Mouse (Mus musculus): ENCODE data around the gene Cep112. TPM values are rescaled to one million over a fixed set of nuclear protein-coding genes. Genes with fewer than 3 reads are reported as not detected.

Gene Cep112
- polyA plus RNA-seq, 1 experiment from 2014 or later, result 9.7 TPM

- Histone ChIP-seq H3K9me3 (ENCODE audit: control insufficient read depth, low read length) (no peaks in the 10 kb centered on the region), H3K4me2 (ENCODE audit: low read depth, low read length) (no peak overlapping the region), H3K27ac (ENCODE audit: low read depth, low read length) (no peak overlapping the region; the same call in 1 of the 2 replicates), H3K27me3 (ENCODE audit: control insufficient read depth, insufficient read depth, low read length) (no peaks in the 10 kb centered on the region), H3K4me3 (ENCODE audit: low read depth, low read length) (no peak overlapping the region), H3K4me1 (ENCODE audit: control insufficient read depth, insufficient read depth, low read length) (no peaks in the 10 kb centered on the region), H3K9ac (replicated peaks; ENCODE audit: low read depth, low read length) (no peak overlapping the region), H3K36me3 (ENCODE audit: control insufficient read depth, insufficient read depth, low read length) (no peaks in the 10 kb centered on the region)
- no peak for ATAC-seq (ENCODE audit: low read depth)
- WGBS, result 85% methylated on average over 11 of the region's 11 CpGs
Observed at GRCm38 (mm10) chr11:108606036-108606435, 181.0 kb downstream of the Cep112 start.

GRCm38 (mm10) chr11:108606836-108607235 is 181.8 kb downstream of the Cep112 start:
- no peak for ATAC-seq (ENCODE audit: low read depth)
- Histone ChIP-seq H3K9me3 (ENCODE audit: control insufficient read depth, low read length) (no peaks in the 10 kb centered on the region), H3K36me3 (ENCODE audit: control insufficient read depth, insufficient read depth, low read length) (no peaks in the 10 kb centered on the region), H3K4me3 (ENCODE audit: low read depth, low read length) (no peak overlapping the region), H3K27me3 (ENCODE audit: control insufficient read depth, insufficient read depth, low read length) (no peaks in the 10 kb centered on the region), H3K27ac (ENCODE audit: low read depth, low read length) (no peak overlapping the region), H3K4me1 (ENCODE audit: control insufficient read depth, insufficient read depth, low read length) (no peaks in the 10 kb centered on the region), H3K4me2 (ENCODE audit: low read depth, low read length) (no peak overlapping the region), H3K9ac (replicated peaks; ENCODE audit: low read depth, low read length) (no peak overlapping the region)

- peak overlapping the region; percentile 1; the same call in 1 of the 2 replicates for H3K27ac ChIP-seq (ENCODE audit: low read depth, low read length)
- no peaks in the 10 kb centered on the region for H3K36me3 ChIP-seq (ENCODE audit: control insufficient read depth, insufficient read depth, low read length)
- no peaks in the 10 kb centered on the region for H3K9me3 ChIP-seq (ENCODE audit: control insufficient read depth, low read length)
- no peaks in the 10 kb centered on the region for H3K27me3 ChIP-seq (ENCODE audit: control insufficient read depth, insufficient read depth, low read length)
- H3K4me1 ChIP-seq (ENCODE audit: control insufficient read depth, insufficient read depth, low read length), result no peaks in the 10 kb centered on the region
- 62% methylated on average over 7 of the region's 7 CpGs for WGBS
- H3K4me2 ChIP-seq (ENCODE audit: low read depth, low read length), result no peak overlapping the region
- ATAC-seq (ENCODE audit: low read depth), result no peak
- no peak overlapping the region for H3K4me3 ChIP-seq (ENCODE audit: low read depth, low read length)
- H3K9ac ChIP-seq (replicated peaks; ENCODE audit: low read depth, low read length), result no peak overlapping the region
Observed at GRCm38 (mm10) chr11:108620628-108621433, 195.8 kb downstream of the Cep112 start.

- WGBS, result 68% methylated on average over 9 of the region's 9 CpGs
- ATAC-seq (ENCODE audit: low read depth), result no peak
- Histone ChIP-seq H3K9me3 (ENCODE audit: control insufficient read depth, low read length) (no peaks in the 10 kb centered on the region), H3K4me3 (ENCODE audit: low read depth, low read length) (no peak overlapping the region), H3K9ac (replicated peaks; ENCODE audit: low read depth, low read length) (no peak overlapping the region), H3K4me2 (ENCODE audit: low read depth, low read length) (no peak overlapping the region), H3K27ac (ENCODE audit: low read depth, low read length) (peak overlapping the region; percentile 34; the same call in 1 of the 2 replicates), H3K27me3 (ENCODE audit: control insufficient read depth, insufficient read depth, low read length) (no peaks in the 10 kb centered on the region), H3K36me3 (ENCODE audit: control insufficient read depth, insufficient read depth, low read length) (no peaks in the 10 kb centered on the region), H3K4me1 (ENCODE audit: control insufficient read depth, insufficient read depth, low read length) (no peaks in the 10 kb centered on the region)
Observed at GRCm38 (mm10) chr11:108621434-108621901, 196.5 kb downstream of the Cep112 start.

GRCm38 (mm10) chr11:108625546-108626232 is 200.7 kb downstream of the Cep112 start:
- no peak overlapping the region for H3K27ac ChIP-seq (ENCODE audit: low read depth, low read length)
- no peak overlapping the region for H3K4me2 ChIP-seq (ENCODE audit: low read depth, low read length)
- no peaks in the 10 kb centered on the region for H3K9me3 ChIP-seq (ENCODE audit: control insufficient read depth, low read length)
- H3K27me3 ChIP-seq (ENCODE audit: control insufficient read depth, insufficient read depth, low read length), result no peaks in the 10 kb centered on the region
- no peaks in the 10 kb centered on the region for H3K4me1 ChIP-seq (ENCODE audit: control insufficient read depth, insufficient read depth, low read length)
- H3K9ac ChIP-seq (replicated peaks; ENCODE audit: low read depth, low read length), result no peak overlapping the region
- ATAC-seq (ENCODE audit: low read depth), result no peak
- no peaks in the 10 kb centered on the region for H3K36me3 ChIP-seq (ENCODE audit: control insufficient read depth, insufficient read depth, low read length)
- H3K4me3 ChIP-seq (ENCODE audit: low read depth, low read length), result no peak overlapping the region
- 82% methylated on average over 5 of the region's 5 CpGs for WGBS

- no peak overlapping the region for H3K27ac ChIP-seq (ENCODE audit: low read depth, low read length)
- WGBS, result 74% methylated on average over 2 of the region's 2 CpGs
- H3K4me1 ChIP-seq (ENCODE audit: control insufficient read depth, insufficient read depth, low read length), result no peaks in the 10 kb centered on the region
- ATAC-seq (ENCODE audit: low read depth), result no peak
- no peak overlapping the region for H3K4me2 ChIP-seq (ENCODE audit: low read depth, low read length)
- no peaks in the 10 kb centered on the region for H3K27me3 ChIP-seq (ENCODE audit: control insufficient read depth, insufficient read depth, low read length)
- H3K9me3 ChIP-seq (ENCODE audit: control insufficient read depth, low read length), result no peaks in the 10 kb centered on the region
- H3K36me3 ChIP-seq (ENCODE audit: control insufficient read depth, insufficient read depth, low read length), result no peaks in the 10 kb centered on the region
- H3K4me3 ChIP-seq (ENCODE audit: low read depth, low read length), result no peak overlapping the region
- H3K9ac ChIP-seq (replicated peaks; ENCODE audit: low read depth, low read length), result no peak overlapping the region
Observed at GRCm38 (mm10) chr11:108637780-108638179, 212.8 kb downstream of the Cep112 start.

- Histone ChIP-seq H3K9me3 (ENCODE audit: control insufficient read depth, low read length) (no peaks in the 10 kb centered on the region), H3K36me3 (ENCODE audit: control insufficient read depth, insufficient read depth, low read length) (no peaks in the 10 kb centered on the region), H3K4me1 (ENCODE audit: control insufficient read depth, insufficient read depth, low read length) (no peaks in the 10 kb centered on the region), H3K4me2 (ENCODE audit: low read depth, low read length) (no peak overlapping the region), H3K9ac (replicated peaks; ENCODE audit: low read depth, low read length) (no peak overlapping the region), H3K27me3 (ENCODE audit: control insufficient read depth, insufficient read depth, low read length) (no peaks in the 10 kb centered on the region), H3K4me3 (ENCODE audit: low read depth, low read length) (no peak overlapping the region), H3K27ac (ENCODE audit: low read depth, low read length) (no peak overlapping the region)
- 85% methylated on average over 2 of the region's 2 CpGs for WGBS
- no peak for ATAC-seq (ENCODE audit: low read depth)
Observed at GRCm38 (mm10) chr11:108655574-108655973, 230.6 kb downstream of the Cep112 start.

- no peak overlapping the region for H3K4me3 ChIP-seq (ENCODE audit: low read depth, low read length)
- H3K9me3 ChIP-seq (ENCODE audit: control insufficient read depth, low read length), result no peaks in the 10 kb centered on the region
- H3K27ac ChIP-seq (ENCODE audit: low read depth, low read length), result no peak overlapping the region
- no peak overlapping the region for H3K9ac ChIP-seq (replicated peaks; ENCODE audit: low read depth, low read length)
- no peak overlapping the region for H3K4me2 ChIP-seq (ENCODE audit: low read depth, low read length)
- no peaks in the 10 kb centered on the region for H3K4me1 ChIP-seq (ENCODE audit: control insufficient read depth, insufficient read depth, low read length)
- no peaks in the 10 kb centered on the region for H3K27me3 ChIP-seq (ENCODE audit: control insufficient read depth, insufficient read depth, low read length)
- 93% methylated on average over 3 of the region's 3 CpGs for WGBS
- no peaks in the 10 kb centered on the region for H3K36me3 ChIP-seq (ENCODE audit: control insufficient read depth, insufficient read depth, low read length)
- no peak for ATAC-seq (ENCODE audit: low read depth)
Observed at GRCm38 (mm10) chr11:108682014-108682413, 257.0 kb downstream of the Cep112 start.

GRCm38 (mm10) chr11:108696563-108696962 is 271.6 kb downstream of the Cep112 start:
- no peaks in the 10 kb centered on the region for H3K9me3 ChIP-seq (ENCODE audit: control insufficient read depth, low read length)
- H3K9ac ChIP-seq (replicated peaks; ENCODE audit: low read depth, low read length), result no peak overlapping the region
- no peak overlapping the region for H3K4me2 ChIP-seq (ENCODE audit: low read depth, low read length)
- no peak overlapping the region for H3K4me3 ChIP-seq (ENCODE audit: low read depth, low read length)
- WGBS, result 90% methylated on average over 4 of the region's 4 CpGs
- no peaks in the 10 kb centered on the region for H3K27me3 ChIP-seq (ENCODE audit: control insufficient read depth, insufficient read depth, low read length)
- H3K4me1 ChIP-seq (ENCODE audit: control insufficient read depth, insufficient read depth, low read length), result no peaks in the 10 kb centered on the region
- H3K36me3 ChIP-seq (ENCODE audit: control insufficient read depth, insufficient read depth, low read length), result no peaks in the 10 kb centered on the region
- ATAC-seq (ENCODE audit: low read depth), result no peak
- no peak overlapping the region for H3K27ac ChIP-seq (ENCODE audit: low read depth, low read length)
